Mouse (Mus musculus) liver, embryonic 14.5 days (tissue): ENCODE measurements around the gene Lta.

Experiments used
- CTCF ChIP-seq: IDR thresholded peaks from 2 replicates; pipeline ENCODE4 v1.5.1; 2016; ENCODE audit warnings: antibody characterized with exemption, low read depth, control low read depth
- EP300 ChIP-seq: IDR thresholded peaks from 2 replicates; pipeline ENCODE4 v1.6.1; 2016; ENCODE audit warnings: antibody characterized with exemption, low read depth

DNA sequence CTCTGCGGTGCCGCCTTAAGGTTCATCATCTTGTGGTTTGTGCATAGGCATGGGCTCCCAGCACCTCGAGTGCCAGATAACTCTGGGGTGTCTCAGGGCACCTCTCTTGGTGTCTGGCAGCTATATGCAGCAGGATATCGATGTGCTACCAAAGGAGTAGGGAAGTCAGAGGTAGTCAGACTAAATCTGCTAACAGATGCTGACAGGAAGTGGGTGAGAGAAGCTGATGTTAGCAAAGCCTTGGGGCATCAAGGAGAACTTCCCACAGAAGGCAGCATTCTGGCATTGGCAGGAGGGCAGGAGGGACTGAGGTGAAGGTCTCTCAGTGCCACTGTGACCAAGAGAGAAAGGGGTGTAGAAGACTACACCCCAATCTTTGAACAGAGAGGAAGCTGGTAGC, 15.1 kb downstream of the Lta start:
- TF ChIP-seq CTCF (no peak), EP300 (no peak)
